Mouse (Mus musculus): ENCODE results near the gene Exoc7.

Exoc7 gene

GRCm38 (mm10) chr11:116318719-116319659, 12.0 kb upstream of the Exoc7 start:
- in situ Hi-C loops (cut with MboI, MseI) = loop anchor here in 1 of 2 experiments (5.0 to 10.0 kb wide), 2 partner anchors 46 to 128 kb away; no protein-coding TSS in a partner anchor

GRCm38 (mm10) chr11:116312359-116312758, 5.3 kb upstream of the Exoc7 start:
- in situ Hi-C loops (cut with MboI, MseI) = loop anchor here in 1 of 2 experiments (10.0 kb wide), 1 partner anchor 52 kb away; no protein-coding TSS in a partner anchor

- in situ Hi-C loops (cut with MboI, MseI) = loop anchor here in 1 of 2 experiments (10.0 kb wide), 1 partner anchor 54 kb away; no protein-coding TSS in a partner anchor
Observed at GRCm38 (mm10) chr11:116311169-116311568, 4.1 kb upstream of the Exoc7 start.

- in situ Hi-C loops (cut with MboI, MseI) = no loop called here
Observed at GRCm38 (mm10) chr11:116309601-116310000, 2.6 kb upstream of the Exoc7 start.

GRCm38 (mm10) chr11:116307762-116308531, 914 bp upstream of the Exoc7 start:
- in situ Hi-C loops (cut with MboI, MseI) = no loop called here

GRCm38 (mm10) chr11:116306126-116306982, 679 bp downstream of the Exoc7 start:
- in situ Hi-C loops (cut with MboI, MseI) = no loop called here

- in situ Hi-C loops (cut with MboI, MseI) = no loop called here
Observed at GRCm38 (mm10) chr11:116305423-116305822, 1.6 kb downstream of the Exoc7 start.

GRCm38 (mm10) chr11:116298621-116299020, 8.4 kb downstream of the Exoc7 start:
- in situ Hi-C loops (cut with MboI, MseI) = loop anchor here (5.0 kb wide), 1 partner anchor 76 kb away; no protein-coding TSS in a partner anchor

- in situ Hi-C loops (cut with MboI, MseI) = loop anchor here (5.0 kb wide), 1 partner anchor 76 kb away; no protein-coding TSS in a partner anchor
Observed at GRCm38 (mm10) chr11:116298221-116298620, 8.8 kb downstream of the Exoc7 start.

GRCm38 (mm10) chr11:116297017-116297416, 10.0 kb downstream of the Exoc7 start:
- in situ Hi-C loops (cut with MboI, MseI) = loop anchor here (5.0 kb wide), 1 partner anchor 75 kb away; no protein-coding TSS in a partner anchor

GRCm38 (mm10) chr11:116296191-116296734, 10.8 kb downstream of the Exoc7 start:
- in situ Hi-C loops (cut with MboI, MseI) = loop anchor here (5.0 kb wide), 1 partner anchor 74 kb away; no protein-coding TSS in a partner anchor

GRCm38 (mm10) chr11:116294319-116294718, 12.7 kb downstream of the Exoc7 start:
- in situ Hi-C loops (cut with MboI, MseI) = no loop called here

GRCm38 (mm10) chr11:116293538-116294137, 13.4 kb downstream of the Exoc7 start:
- in situ Hi-C loops (cut with MboI, MseI) = no loop called here

GRCm38 (mm10) chr11:116292401-116292800, 14.6 kb downstream of the Exoc7 start:
- in situ Hi-C loops (cut with MboI, MseI) = no loop called here

GRCm38 (mm10) chr11:116290556-116290955, 16.5 kb downstream of the Exoc7 start:
- in situ Hi-C loops (cut with MboI, MseI) = no loop called here

GRCm38 (mm10) chr11:116287351-116287750, 19.7 kb downstream of the Exoc7 start:
- in situ Hi-C loops (cut with MboI, MseI) = no loop called here

GRCm38 (mm10) chr11:116285770-116286191, 21.3 kb downstream of the Exoc7 start:
- in situ Hi-C loops (cut with MboI, MseI) = no loop called here

- in situ Hi-C loops (cut with MboI, MseI) = no loop called here
Observed at GRCm38 (mm10) chr11:116283982-116284381, 23.1 kb downstream of the Exoc7 start.

GRCm38 (mm10) chr11:116282912-116283521, 24.0 kb downstream of the Exoc7 start:
- in situ Hi-C loops (cut with MboI, MseI) = no loop called here

- in situ Hi-C loops (cut with MboI, MseI) = no loop called here
Observed at GRCm38 (mm10) chr11:116282089-116282488, 24.9 kb downstream of the Exoc7 start.
